Mouse (Mus musculus) layer of hippocampus, postnatal 25 days (tissue): ENCODE measurements at regions not wholly inside any gene's neighbourhood (a gene's known extent, or its start where the extent isn't known, plus 50 kb on each side); places are given as distances from the start of the nearest gene placed in this dataset.

Experiments
- DNase-seq, 2 experiments: peaks; one replicate each; pipeline ENCODE4 v3.0.0; 2022; ENCODE audit warnings: mixed read lengths in 2 of 2, low spot score in 1 of 2; ENCODE audit errors: extremely low spot score in 1 of 2

- no peak for DNase-seq
These were observed 82.2 kb downstream of the Rap2a start for GRCm38 (mm10) chr14:120560416-120560815.

- no peak for DNase-seq
These were observed 82.7 kb downstream of the Rap2a start for GRCm38 (mm10) chr14:120560987-120561386.

- DNase-seq: no peak
These were observed 88.7 kb downstream of the Rap2a start for GRCm38 (mm10) chr14:120566945-120567344.

- no peak for DNase-seq
These were observed 89.8 kb downstream of the Rap2a start for GRCm38 (mm10) chr14:120568054-120568453.

GRCm38 (mm10) chr14:120572238-120572637 is 94.0 kb downstream of the Rap2a start:
- no peak for DNase-seq

GRCm38 (mm10) chr14:120575202-120575601 is 97.0 kb downstream of the Rap2a start:
- DNase-seq: no peak

- peak; percentile 9 to 27 for DNase-seq
These were observed 100.3 kb downstream of the Rap2a start for GRCm38 (mm10) chr14:120578352-120579080.

GRCm38 (mm10) chr14:120583807-120584206 is 105.6 kb downstream of the Rap2a start:
- no peak for DNase-seq

- no peak for DNase-seq
These were observed 113.9 kb downstream of the Rap2a start for GRCm38 (mm10) chr14:120592191-120592590.

GRCm38 (mm10) chr14:120600414-120600935 is 122.2 kb downstream of the Rap2a start:
- DNase-seq: no peak

GRCm38 (mm10) chr14:120601510-120601909 is 123.3 kb downstream of the Rap2a start:
- DNase-seq: no peak

- DNase-seq: no peak
These were observed 125.7 kb downstream of the Rap2a start for GRCm38 (mm10) chr14:120603849-120604492.

- no peak for DNase-seq
These were observed 129.6 kb downstream of the Rap2a start for GRCm38 (mm10) chr14:120607801-120608200.

- no peak for DNase-seq
These were observed 133.1 kb downstream of the Rap2a start for GRCm38 (mm10) chr14:120611311-120611710.

- DNase-seq: peak in 1 of 2 experiments; percentile 9
These were observed 148.1 kb downstream of the Rap2a start for GRCm38 (mm10) chr14:120626223-120626935.

- no peak for DNase-seq
These were observed 148.7 kb downstream of the Rap2a start for GRCm38 (mm10) chr14:120626936-120627277.

- DNase-seq: peak in 1 of 2 experiments; percentile 8
These were observed 154.5 kb downstream of the Rap2a start for GRCm38 (mm10) chr14:120632771-120633170.

- no peak for DNase-seq
These were observed 158.6 kb downstream of the Rap2a start for GRCm38 (mm10) chr14:120636726-120637400.

- no peak for DNase-seq
These were observed 159.4 kb downstream of the Rap2a start for GRCm38 (mm10) chr14:120637486-120638125.

GRCm38 (mm10) chr14:120642591-120642990 is 164.3 kb downstream of the Rap2a start:
- no peak for DNase-seq
